Mouse (Mus musculus): Measurements from ENCODE around the gene Apopt1. TPM values are rescaled to one million over a fixed set of nuclear protein-coding genes. Genes with fewer than 3 reads are reported as not detected.

Apopt1 gene
- polyA plus RNA-seq, 1 experiment from 2014 or later = 51.0 TPM

- 70% methylated on average over 23 of the region's 23 CpGs for WGBS
- ATAC-seq (ENCODE audit: insufficient number of reproducible peaks, insufficient read depth, low FRiP score, low read depth) = no peak
- Histone ChIP-seq H3K4me2 (ENCODE audit: low read length) (peak overlapping the region; percentile 62), H3K4me1 (ENCODE audit: control insufficient read depth in 2 of 2, insufficient read depth in 2 of 2, low read length in 2 of 2) (peaks cover 30 to 60% of the 10 kb centered on the region in 2 experiments), H3K9ac (ENCODE audit: low read length) (peak overlapping the region; percentile 64), H3K4me3 (ENCODE audit: control insufficient read depth in 1 of 2, insufficient read depth in 1 of 2, low read depth in 1 of 2, low read length in 2 of 2) (peak overlapping the region in 1 of 2 experiments; percentile 20; a peak in 1 of 4 replicates), H3K36me3 (ENCODE audit: control insufficient read depth, insufficient read depth, low read length) (peaks cover 6% of the 10 kb centered on the region; the same call in 1 of the 2 replicates), H3K9me3 (ENCODE audit: control insufficient read depth, low read length) (no peaks in the 10 kb centered on the region), H3K27ac (replicated peaks in 1 of 2; ENCODE audit: control insufficient read depth in 1 of 2, insufficient read depth in 1 of 2, low read depth in 2 of 2, low read length in 2 of 2) (peak overlapping the region; percentile 18 to 82; a peak in 3 of 4 replicates), H3K27me3 (ENCODE audit: control insufficient read depth, insufficient read depth, low read length) (no peaks in the 10 kb centered on the region)
These were observed 43.9 kb upstream of the Apopt1 start for GRCm38 (mm10) chr12:111669000-111669788.

- 76% methylated on average over 8 of the region's 8 CpGs for WGBS
- ATAC-seq (ENCODE audit: insufficient number of reproducible peaks, insufficient read depth, low FRiP score, low read depth) = no peak
- Histone ChIP-seq H3K9me3 (ENCODE audit: control insufficient read depth, low read length) (no peaks in the 10 kb centered on the region), H3K4me3 (ENCODE audit: control insufficient read depth in 1 of 2, insufficient read depth in 1 of 2, low read depth in 1 of 2, low read length in 2 of 2) (no peak overlapping the region), H3K27me3 (ENCODE audit: control insufficient read depth, insufficient read depth, low read length) (no peaks in the 10 kb centered on the region), H3K9ac (ENCODE audit: low read length) (no peak overlapping the region), H3K4me1 (ENCODE audit: control insufficient read depth in 2 of 2, insufficient read depth in 2 of 2, low read length in 2 of 2) (peaks cover 28 to 57% of the 10 kb centered on the region in 2 experiments), H3K4me2 (ENCODE audit: low read length) (peak overlapping the region; percentile 99), H3K36me3 (ENCODE audit: control insufficient read depth, insufficient read depth, low read length) (peaks cover 6% of the 10 kb centered on the region; the same call in 1 of the 2 replicates), H3K27ac (replicated peaks in 1 of 2; ENCODE audit: control insufficient read depth in 1 of 2, insufficient read depth in 1 of 2, low read depth in 2 of 2, low read length in 2 of 2) (no peak overlapping the region)
These were observed 43.1 kb upstream of the Apopt1 start for GRCm38 (mm10) chr12:111669961-111670360.

GRCm38 (mm10) chr12:111670371-111670971 lies 42.6 kb upstream of the Apopt1 start:
- no peak for ATAC-seq (ENCODE audit: insufficient number of reproducible peaks, insufficient read depth, low FRiP score, low read depth)
- peak overlapping the region; percentile 54 to 69 for H3K4me3 ChIP-seq (ENCODE audit: control insufficient read depth in 1 of 2, insufficient read depth in 1 of 2, low read depth in 1 of 2, low read length in 2 of 2)
- H3K27ac ChIP-seq (replicated peaks in 1 of 2; ENCODE audit: control insufficient read depth in 1 of 2, insufficient read depth in 1 of 2, low read depth in 2 of 2, low read length in 2 of 2) = no peak overlapping the region
- H3K36me3 ChIP-seq (ENCODE audit: control insufficient read depth, insufficient read depth, low read length) = peaks cover 6% of the 10 kb centered on the region; the same call in 1 of the 2 replicates
- peaks cover 27 to 57% of the 10 kb centered on the region in 2 experiments for H3K4me1 ChIP-seq (ENCODE audit: control insufficient read depth in 2 of 2, insufficient read depth in 2 of 2, low read length in 2 of 2)
- no peaks in the 10 kb centered on the region for H3K9me3 ChIP-seq (ENCODE audit: control insufficient read depth, low read length)
- H3K4me2 ChIP-seq (ENCODE audit: low read length) = peak overlapping the region; percentile 99
- no peaks in the 10 kb centered on the region for H3K27me3 ChIP-seq (ENCODE audit: control insufficient read depth, insufficient read depth, low read length)
- 16% methylated on average over 29 of the region's 29 CpGs for WGBS
- peak overlapping the region; percentile 81 for H3K9ac ChIP-seq (ENCODE audit: low read length)

GRCm38 (mm10) chr12:111670976-111671375 lies 42.1 kb upstream of the Apopt1 start:
- Histone ChIP-seq H3K4me1 (ENCODE audit: control insufficient read depth in 2 of 2, insufficient read depth in 2 of 2, low read length in 2 of 2) (peaks cover 24 to 52% of the 10 kb centered on the region in 2 experiments), H3K27ac (replicated peaks in 1 of 2; ENCODE audit: control insufficient read depth in 1 of 2, insufficient read depth in 1 of 2, low read depth in 2 of 2, low read length in 2 of 2) (no peak overlapping the region), H3K4me2 (ENCODE audit: low read length) (peak overlapping the region; percentile 99), H3K36me3 (ENCODE audit: control insufficient read depth, insufficient read depth, low read length) (peaks cover 6% of the 10 kb centered on the region; the same call in 1 of the 2 replicates), H3K4me3 (ENCODE audit: control insufficient read depth in 1 of 2, insufficient read depth in 1 of 2, low read depth in 1 of 2, low read length in 2 of 2) (peak overlapping the region; percentile 54 to 69), H3K9me3 (ENCODE audit: control insufficient read depth, low read length) (no peaks in the 10 kb centered on the region), H3K27me3 (ENCODE audit: control insufficient read depth, insufficient read depth, low read length) (no peaks in the 10 kb centered on the region), H3K9ac (ENCODE audit: low read length) (peak overlapping the region; percentile 81)
- 1% methylated on average over 35 of the region's 35 CpGs for WGBS
- ATAC-seq (ENCODE audit: insufficient number of reproducible peaks, insufficient read depth, low FRiP score, low read depth) = no peak

- H3K9me3 ChIP-seq (ENCODE audit: control insufficient read depth, low read length) = no peaks in the 10 kb centered on the region
- peak overlapping the region in 1 of 2 experiments; percentile 43; a peak in 2 of 4 replicates for H3K27ac ChIP-seq (replicated peaks in 1 of 2; ENCODE audit: control insufficient read depth in 1 of 2, insufficient read depth in 1 of 2, low read depth in 2 of 2, low read length in 2 of 2)
- no peak; the same call in 1 of the 2 replicates for ATAC-seq (ENCODE audit: insufficient number of reproducible peaks, insufficient read depth, low FRiP score, low read depth)
- H3K36me3 ChIP-seq (ENCODE audit: control insufficient read depth, insufficient read depth, low read length) = peaks cover 6% of the 10 kb centered on the region; the same call in 1 of the 2 replicates
- no peaks in the 10 kb centered on the region for H3K27me3 ChIP-seq (ENCODE audit: control insufficient read depth, insufficient read depth, low read length)
- WGBS = under 1% methylated on average over 34 of the region's 34 CpGs
- H3K9ac ChIP-seq (ENCODE audit: low read length) = peak overlapping the region; percentile 81
- peak overlapping the region; percentile 54 to 69 for H3K4me3 ChIP-seq (ENCODE audit: control insufficient read depth in 1 of 2, insufficient read depth in 1 of 2, low read depth in 1 of 2, low read length in 2 of 2)
- peak overlapping the region; percentile 99 for H3K4me2 ChIP-seq (ENCODE audit: low read length)
- H3K4me1 ChIP-seq (ENCODE audit: control insufficient read depth in 2 of 2, insufficient read depth in 2 of 2, low read length in 2 of 2) = peaks cover 21 to 47% of the 10 kb centered on the region in 2 experiments
These were observed 41.6 kb upstream of the Apopt1 start for GRCm38 (mm10) chr12:111671431-111671902.

- H3K27me3 ChIP-seq (ENCODE audit: control insufficient read depth, insufficient read depth, low read length) = no peaks in the 10 kb centered on the region
- no peaks in the 10 kb centered on the region for H3K9me3 ChIP-seq (ENCODE audit: control insufficient read depth, low read length)
- peak within 1 kb of the TSS; percentile 54 to 69 for H3K4me3 ChIP-seq (ENCODE audit: control insufficient read depth in 1 of 2, insufficient read depth in 1 of 2, low read depth in 1 of 2, low read length in 2 of 2)
- WGBS = 0% methylated on average over 31 of the region's 31 CpGs
- H3K36me3 ChIP-seq (ENCODE audit: control insufficient read depth, insufficient read depth, low read length) = peaks cover 6% of the 10 kb centered on the region; the same call in 1 of the 2 replicates
- H3K9ac ChIP-seq (ENCODE audit: low read length) = peak within 1 kb of the TSS; percentile 81
- peak; percentile 35; the same call in 1 of the 2 replicates for ATAC-seq (ENCODE audit: insufficient number of reproducible peaks, insufficient read depth, low FRiP score, low read depth)
- H3K4me2 ChIP-seq (ENCODE audit: low read length) = peak within 1 kb of the TSS; percentile 99
- peaks cover 23 to 48% of the 10 kb centered on the region in 2 experiments for H3K4me1 ChIP-seq (ENCODE audit: control insufficient read depth in 2 of 2, insufficient read depth in 2 of 2, low read length in 2 of 2)
- H3K27ac ChIP-seq (replicated peaks in 1 of 2; ENCODE audit: control insufficient read depth in 1 of 2, insufficient read depth in 1 of 2, low read depth in 2 of 2, low read length in 2 of 2) = peak within 1 kb of the TSS in 1 of 2 experiments; percentile 43; a peak in 2 of 4 replicates
These were observed 40.9 kb upstream of the Apopt1 start, which contains the start of gene Ckb for GRCm38 (mm10) chr12:111672176-111672575. Gene Ckb (minus strand): TSS chr12:111672338.

- H3K9ac ChIP-seq (ENCODE audit: low read length) = peak overlapping the region; percentile 81
- H3K9me3 ChIP-seq (ENCODE audit: control insufficient read depth, low read length) = no peaks in the 10 kb centered on the region
- 8% methylated on average over 12 of the region's 12 CpGs for WGBS
- no peaks in the 10 kb centered on the region for H3K27me3 ChIP-seq (ENCODE audit: control insufficient read depth, insufficient read depth, low read length)
- H3K4me2 ChIP-seq (ENCODE audit: low read length) = peak overlapping the region; percentile 99
- peak overlapping the region; percentile 54 to 69 for H3K4me3 ChIP-seq (ENCODE audit: control insufficient read depth in 1 of 2, insufficient read depth in 1 of 2, low read depth in 1 of 2, low read length in 2 of 2)
- H3K4me1 ChIP-seq (ENCODE audit: control insufficient read depth in 2 of 2, insufficient read depth in 2 of 2, low read length in 2 of 2) = peaks cover 27 to 52% of the 10 kb centered on the region in 2 experiments
- no peak for ATAC-seq (ENCODE audit: insufficient number of reproducible peaks, insufficient read depth, low FRiP score, low read depth)
- peaks cover 6% of the 10 kb centered on the region; the same call in 1 of the 2 replicates for H3K36me3 ChIP-seq (ENCODE audit: control insufficient read depth, insufficient read depth, low read length)
- no peak overlapping the region for H3K27ac ChIP-seq (replicated peaks in 1 of 2; ENCODE audit: control insufficient read depth in 1 of 2, insufficient read depth in 1 of 2, low read depth in 2 of 2, low read length in 2 of 2)
These were observed 40.5 kb upstream of the Apopt1 start for GRCm38 (mm10) chr12:111672581-111672980.
